Mouse (Mus musculus): ENCODE measurements around the gene Psmb7.
A peak's percentile ranks its signal among the peaks of the same experiment; 100 is the strongest.

The Psmb7 gene

GRCm38 (mm10) chr2:38594874-38595273, 49.0 kb downstream of the Psmb7 start:
- DNase-seq (ENCODE audit: low read depth, low spot score): no peak

GRCm38 (mm10) chr2:38591751-38592459, 52.0 kb downstream of the Psmb7 start:
- peak; percentile 87 for DNase-seq (ENCODE audit: low read depth, low spot score)

DNA sequence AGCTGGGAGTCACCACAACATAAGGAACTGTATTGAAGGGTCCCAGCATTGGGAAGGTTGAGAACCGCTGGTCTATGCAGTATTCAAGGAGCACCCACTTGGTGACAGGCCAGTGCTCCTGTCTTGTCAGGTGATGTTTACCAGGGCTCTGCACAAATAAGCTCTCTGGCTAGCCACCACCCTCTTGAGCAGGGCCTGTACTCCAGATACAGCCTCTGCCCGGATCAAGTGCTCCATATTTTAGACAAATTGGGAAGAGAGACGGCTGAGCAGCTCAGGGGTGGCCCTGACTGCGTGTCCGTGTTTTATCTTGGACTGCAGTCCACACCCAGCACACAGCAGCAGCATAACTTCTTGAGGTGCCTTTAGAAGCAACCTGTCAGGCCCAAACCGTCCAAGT, 57.2 kb downstream of the Psmb7 start:
- DNase-seq (ENCODE audit: low read depth, low spot score): no peak

GRCm38 (mm10) chr2:38585379-38585736, 58.5 kb downstream of the Psmb7 start:
- no peak for DNase-seq (ENCODE audit: low read depth, low spot score)

DNA sequence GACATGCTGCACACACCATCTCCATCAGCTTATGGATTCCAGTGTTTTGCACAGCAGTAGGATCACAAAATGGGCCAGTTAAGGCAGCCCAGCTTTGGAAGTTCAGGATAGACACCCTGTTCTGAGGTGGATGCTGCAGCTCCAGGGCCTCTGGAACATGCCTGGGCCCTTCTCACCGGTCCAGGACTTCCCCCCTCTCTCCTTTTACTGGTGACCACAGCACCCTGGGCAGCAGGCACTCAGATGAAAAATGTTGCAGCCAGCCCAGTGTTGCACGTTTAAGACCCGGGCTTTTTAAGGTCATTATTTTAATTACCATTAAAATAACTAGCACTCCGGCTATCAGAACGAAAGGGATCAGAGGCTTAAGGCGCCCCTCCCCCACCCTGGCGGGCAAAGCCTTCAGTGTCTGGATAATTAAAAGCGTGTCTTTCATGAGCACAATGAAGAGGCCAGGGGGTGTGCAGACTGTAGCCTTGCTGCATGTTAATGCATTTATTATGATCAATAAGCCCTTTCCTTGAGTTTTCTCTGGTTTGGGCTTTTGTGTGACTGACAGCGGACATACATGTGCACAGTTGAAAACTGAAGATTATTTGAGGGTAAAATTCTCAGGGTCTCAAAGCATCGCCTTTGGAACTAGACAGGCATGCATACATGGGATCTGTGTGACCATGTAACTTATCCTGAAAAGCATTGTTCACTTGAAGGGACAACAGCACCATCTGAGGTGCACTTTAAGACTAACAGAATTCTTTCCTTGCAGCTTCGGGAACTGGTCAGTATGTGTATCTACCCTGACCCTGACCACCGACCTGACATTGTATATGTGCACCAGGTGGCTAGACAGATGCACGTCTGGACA, 59.1 kb downstream of the Psmb7 start:
- no peak for DNase-seq (ENCODE audit: low read depth, low spot score)

- no peak for DNase-seq (ENCODE audit: low read depth, low spot score)
Observed at GRCm38 (mm10) chr2:38583982-38584381, 59.9 kb downstream of the Psmb7 start.

GRCm38 (mm10) chr2:38579528-38579927, 64.4 kb downstream of the Psmb7 start:
- no peak for DNase-seq (ENCODE audit: low read depth, low spot score)

DNA sequence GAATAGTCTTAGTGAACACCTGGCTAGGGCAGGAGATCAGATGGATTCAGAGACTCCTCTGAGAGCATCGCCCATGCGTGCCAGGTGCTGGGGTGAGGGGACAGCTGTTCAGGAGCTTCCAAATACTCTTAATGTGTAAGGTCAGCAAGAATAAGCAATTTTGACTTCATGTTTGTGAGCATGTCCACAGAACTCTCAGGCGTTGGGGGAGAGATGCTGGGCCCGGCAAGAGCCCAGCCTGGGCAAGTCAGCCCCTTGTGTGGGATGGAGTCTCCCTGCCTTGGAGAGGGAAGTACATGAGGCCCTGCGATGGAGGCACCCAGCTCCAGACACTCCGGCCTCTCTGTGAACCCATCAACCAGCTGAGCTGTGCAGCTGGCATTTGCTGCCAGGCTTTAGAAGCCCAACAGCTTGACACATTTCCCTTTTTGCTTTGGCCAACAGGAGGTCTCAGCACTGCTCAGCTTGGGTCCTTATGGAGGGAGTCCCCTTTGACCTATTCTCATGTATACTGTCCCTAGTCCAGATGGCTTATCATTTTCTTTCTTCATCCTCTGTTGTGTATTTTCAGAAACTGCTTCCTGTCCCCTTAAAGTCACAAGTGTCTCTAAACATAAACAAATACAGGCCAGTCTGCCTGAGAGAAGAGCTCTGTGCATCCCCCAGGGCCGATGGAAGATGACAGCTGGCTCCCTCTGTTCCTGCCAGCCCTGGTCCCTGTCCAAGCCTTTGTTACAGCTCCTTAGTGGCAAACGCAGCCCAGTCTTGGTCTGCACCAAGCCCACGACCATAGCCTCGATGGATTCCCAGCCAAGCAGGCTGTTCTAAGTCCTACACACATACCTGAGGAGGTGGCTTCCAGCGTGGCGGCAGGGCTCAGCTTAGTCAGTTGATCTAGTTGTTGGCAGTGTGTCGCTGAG, 65.0 kb downstream of the Psmb7 start:
- peak; percentile 76 for DNase-seq (ENCODE audit: low read depth, low spot score)

DNA sequence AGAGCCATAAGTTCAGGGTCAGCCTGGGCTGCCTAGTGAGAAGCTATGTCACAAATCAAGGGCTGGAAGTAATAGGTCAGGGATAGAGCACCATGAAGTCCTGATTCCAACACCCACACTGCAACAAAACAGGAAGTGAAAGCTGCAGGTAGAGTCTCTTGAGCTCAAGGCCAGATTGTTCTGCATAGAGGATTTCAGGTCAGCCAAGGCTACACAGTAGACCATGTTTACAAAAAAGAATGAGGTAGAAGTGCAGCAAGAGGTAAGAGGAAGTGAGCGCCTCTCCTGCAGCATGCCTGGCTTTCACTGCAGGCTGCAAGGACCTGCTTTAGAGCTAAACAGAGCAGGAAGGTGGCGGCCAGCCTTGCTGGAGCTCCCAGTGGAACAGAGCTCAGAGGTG, 69.2 kb downstream of the Psmb7 start:
- DNase-seq (ENCODE audit: low read depth, low spot score): no peak

- peak; percentile 81 for DNase-seq (ENCODE audit: low read depth, low spot score)
Observed at GRCm38 (mm10) chr2:38571971-38572601, 71.8 kb downstream of the Psmb7 start.

DNA sequence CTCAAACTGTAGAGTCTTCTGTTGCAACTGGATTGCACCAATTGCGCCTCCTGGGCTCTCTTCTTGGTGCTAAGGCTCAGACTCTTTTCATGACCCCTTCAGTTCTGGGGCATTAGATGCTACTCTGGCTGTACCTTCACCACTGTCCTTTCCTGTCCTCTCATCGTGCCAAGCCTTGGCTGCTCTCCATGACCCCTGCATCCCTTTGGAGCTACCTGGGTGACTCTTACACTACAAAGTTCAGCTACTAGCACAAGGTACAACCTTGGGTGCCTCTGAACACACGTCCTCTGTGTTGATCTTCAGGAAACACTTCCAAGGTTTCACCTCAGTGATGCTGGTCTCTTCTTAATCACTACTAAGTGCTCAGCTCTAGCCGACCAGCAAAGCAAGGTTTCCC, 81.3 kb downstream of the Psmb7 start:
- no peak for DNase-seq (ENCODE audit: low read depth, low spot score)

DNA sequence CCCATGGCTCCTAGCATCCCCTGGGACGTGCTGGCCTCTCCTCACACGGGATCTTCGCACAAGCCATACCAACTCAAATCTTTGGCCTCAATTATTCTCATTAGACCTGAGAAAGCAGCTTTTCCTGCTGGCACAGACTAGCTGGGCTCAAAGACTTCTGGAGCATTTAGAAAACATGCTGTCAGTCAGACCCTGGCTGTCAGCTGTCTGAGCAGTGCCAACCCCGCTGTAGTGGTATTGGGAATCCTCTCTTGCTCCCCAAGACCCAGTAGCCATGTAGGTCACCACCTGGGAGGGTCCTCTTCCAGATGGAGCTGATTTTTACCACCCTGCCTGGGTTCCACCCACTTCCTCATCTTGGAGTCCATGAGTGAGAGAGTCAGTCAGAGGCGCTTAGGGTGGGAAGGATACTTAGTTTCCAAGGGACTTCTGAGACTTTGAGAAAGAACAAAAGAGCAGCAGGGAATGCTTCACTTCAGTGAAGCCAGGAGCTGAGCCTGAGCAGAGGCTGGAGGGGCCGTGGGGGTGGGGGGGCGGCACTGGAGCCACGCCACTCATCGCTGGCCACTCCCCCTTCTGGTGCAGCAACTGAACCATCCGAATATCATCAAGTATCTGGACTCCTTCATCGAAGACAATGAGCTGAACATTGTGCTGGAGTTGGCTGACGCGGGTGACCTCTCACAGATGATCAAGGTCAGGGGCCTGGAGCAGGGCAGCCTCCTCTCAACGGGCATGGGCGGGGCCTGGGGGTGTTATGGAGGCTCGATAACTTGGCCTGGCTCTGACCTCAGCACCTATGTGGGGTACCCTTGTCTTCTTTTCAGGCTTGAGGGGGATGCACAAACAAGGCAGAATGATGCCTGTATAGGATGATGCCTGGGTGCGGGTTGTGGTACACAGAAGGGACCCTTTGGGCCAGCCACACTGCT, 83.3 kb downstream of the Psmb7 start:
- no peak for DNase-seq (ENCODE audit: low read depth, low spot score)

- DNase-seq (ENCODE audit: low read depth, low spot score): no peak
Observed at GRCm38 (mm10) chr2:38556721-38557120, 87.2 kb downstream of the Psmb7 start.

- no peak for DNase-seq (ENCODE audit: low read depth, low spot score)
Observed at GRCm38 (mm10) chr2:38555659-38556058, 88.2 kb downstream of the Psmb7 start.

- DNase-seq (ENCODE audit: low read depth, low spot score): no peak
Observed at GRCm38 (mm10) chr2:38554226-38554995, 89.5 kb downstream of the Psmb7 start.

DNA sequence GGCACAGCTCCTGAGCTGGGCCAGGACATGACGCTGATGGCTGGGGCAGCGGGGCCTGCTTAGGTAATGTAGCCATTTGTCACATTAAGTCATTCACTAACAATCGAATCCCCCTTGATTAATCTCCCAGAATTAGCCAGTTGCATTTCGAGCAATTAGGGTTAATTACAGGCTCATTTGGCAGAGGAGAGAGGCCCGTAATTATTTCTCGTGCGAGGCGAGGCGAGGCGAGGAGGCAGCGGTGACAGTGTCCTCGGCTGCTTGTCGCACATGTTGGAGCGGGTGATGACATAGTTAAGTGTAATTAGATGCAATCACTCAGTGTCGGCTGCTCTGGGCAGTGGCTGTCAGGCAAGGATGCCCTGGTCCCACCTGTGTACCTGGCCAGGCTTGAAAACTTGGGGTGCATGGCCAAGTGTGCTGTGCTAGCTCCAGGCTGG, 91.9 kb downstream of the Psmb7 start:
- no peak for DNase-seq (ENCODE audit: low read depth, low spot score)

GRCm38 (mm10) chr2:38547793-38548517, 95.9 kb downstream of the Psmb7 start:
- DNase-seq (ENCODE audit: low read depth, low spot score): no peak

DNA sequence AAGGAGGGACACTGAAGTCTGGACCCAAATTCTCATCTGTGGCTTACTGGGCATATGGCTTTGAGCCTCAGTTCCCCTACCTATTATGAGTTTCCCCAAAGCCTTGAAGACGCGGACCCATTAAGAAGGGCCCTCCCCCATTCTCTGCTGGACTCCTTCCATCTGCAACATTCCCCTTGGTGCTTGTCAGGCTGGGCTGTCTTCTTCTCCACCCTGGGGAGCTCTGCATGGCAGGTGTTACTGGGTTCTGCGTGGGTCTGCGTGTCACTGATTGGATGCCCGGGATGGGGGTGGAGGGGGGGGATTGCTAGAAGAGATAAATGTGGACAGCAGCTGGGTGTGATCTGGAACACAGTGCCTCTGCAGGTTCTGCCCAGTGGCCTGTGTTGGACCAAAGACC, 97.1 kb downstream of the Psmb7 start:
- no peak for DNase-seq (ENCODE audit: low read depth, low spot score)

DNA sequence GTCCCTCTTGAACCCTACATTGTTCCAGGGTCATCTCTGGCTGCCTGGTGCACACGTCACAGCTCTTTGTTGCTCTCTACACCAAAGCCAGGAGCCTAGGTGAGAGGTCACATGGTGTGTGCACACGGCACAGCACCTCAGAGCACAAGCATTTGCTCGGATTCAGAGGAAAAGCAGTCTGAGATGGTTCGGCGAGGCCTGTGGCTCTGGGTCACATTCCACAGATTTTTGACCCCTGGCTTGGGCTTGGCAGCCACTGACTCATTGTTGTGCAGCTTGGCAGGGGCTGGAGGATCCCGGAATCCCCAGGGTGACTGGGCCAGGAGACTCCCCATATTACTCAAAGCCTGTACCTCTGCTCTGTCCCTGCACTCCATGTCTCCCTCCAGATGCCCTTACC, 97.7 kb downstream of the Psmb7 start:
- DNase-seq (ENCODE audit: low read depth, low spot score): no peak
